Mouse (Mus musculus) heart, postnatal 0 days (tissue): Measurements from ENCODE around the gene Zmynd12. TPM values are rescaled to one million over a fixed set of nuclear protein-coding genes. Genes with fewer than 3 reads are reported as not detected.

Source experiments
- ATAC-seq: fragments of 200-750 bp; cut with Nextera tagmentation; 2 replicates; pipeline ENCODE4 v1.8.0; 2017; ENCODE audit warnings: low read depth, moderate number of reproducible peaks, moderate library complexity; ENCODE audit not compliant: insufficient read depth
- DNase-seq: peaks from one replicate; pipeline ENCODE4 v3.0.0-alpha.2; 2016; ENCODE audit warnings: low spot score
- H3K27ac ChIP-seq: fragments of 300-500 bp; sonication (generic); 2 replicates; pipeline ENCODE4 v1.5.1; 2014; ENCODE audit warnings: low read depth, mild to moderate bottlenecking
- H3K27me3 ChIP-seq: fragments of 300-500 bp; sonication (generic); 2 replicates; pipeline ENCODE4 v1.6.1; 2014; ENCODE audit warnings: low read length, mixed read lengths; ENCODE audit not compliant: control insufficient read depth, insufficient read depth
- H3K36me3 ChIP-seq: fragments of 300-500 bp; sonication (generic); replicated peaks from 2 replicates; pipeline ENCODE4 v1.6.1; 2014; ENCODE audit warnings: low read length, mixed read lengths; ENCODE audit not compliant: control insufficient read depth, insufficient read depth
- H3K4me1 ChIP-seq: fragments of 300-500 bp; sonication (generic); 2 replicates; pipeline ENCODE4 v1.6.1; 2014; ENCODE audit warnings: antibody characterized with exemption; ENCODE audit not compliant: control insufficient read depth, insufficient read depth
- H3K4me2 ChIP-seq: fragments of 300-500 bp; sonication (generic); 2 replicates; pipeline ENCODE4 v1.6.1; 2014; ENCODE audit warnings: low read depth, mild to moderate bottlenecking, low read length, moderate library complexity
- H3K4me3 ChIP-seq: fragments of 300-500 bp; sonication (generic); 2 replicates; pipeline ENCODE4 v1.5.1; 2014; ENCODE audit warnings: low read depth, low read length
- H3K9ac ChIP-seq: fragments of 300-500 bp; sonication (generic); replicated peaks from 2 replicates; pipeline ENCODE4 v1.6.1; 2014; ENCODE audit warnings: low read depth, low read length, mixed read lengths
- H3K9me3 ChIP-seq: fragments of 300-500 bp; sonication (generic); replicated peaks from 2 replicates; pipeline ENCODE4 v1.6.1; 2016; ENCODE audit warnings: low read length; ENCODE audit not compliant: control insufficient read depth
- CTCF ChIP-seq: IDR thresholded peaks from 2 replicates; pipeline ENCODE4 v1.5.1; 2016; ENCODE audit warnings: antibody characterized with exemption, control low read depth, low read depth
- EP300 ChIP-seq: IDR thresholded peaks from 2 replicates; pipeline ENCODE4 v1.6.1; 2016; ENCODE audit warnings: antibody characterized with exemption, low read depth
- WGBS: fragments of 180-500 bp; shearing (Covaris S2); extraction: QIAGEN DNeasy Blood & Tissue Kit; methylation state at CpG from one replicate; pipeline ENCODE4 v1.1.7; 2014; 5-methylcytosine and 5-hydroxymethylcytosine counted together
- polyA plus RNA-seq: library from polyadenylated mRNA; unstranded; fragments of >200 nt; fragmentation: Nextera tagmentation; extraction: Ambion mirVana; gene quantifications from 2 replicates; pipeline ENCODE4 v1.2.1, GENCODE M21; 2015
- total RNA-seq: library from RNA; depleted of rRNA; stranded (reverse); fragments of >200 nt; gene quantifications from 2 replicates; pipeline ENCODE4 v1.2.3, GENCODE M21; 2014; ENCODE audit warnings: low replicate concordance

Zmynd12 gene
- total and polyA plus RNA-seq, 2 experiments from 2014 or later: 0.37 TPM; not detected in 1

GRCm38 (mm10) chr4:119472545-119472944 lies 49.9 kb downstream of the Zmynd12 start:
- 80% methylated on average over 9 of the region's 9 CpGs for WGBS
- Histone ChIP-seq H3K36me3 (no peaks in the 10 kb centered on the region), H3K4me3 (no peak overlapping the region), H3K27ac (no peak overlapping the region), H3K9me3 (no peaks in the 10 kb centered on the region), H3K27me3 (no peaks in the 10 kb centered on the region), H3K9ac (no peak overlapping the region), H3K4me2 (no peak overlapping the region), H3K4me1 (no peaks in the 10 kb centered on the region)
- ATAC-seq (no peak), DNase-seq (no peak)
- TF ChIP-seq CTCF: no peak
- TF ChIP-seq EP300: no peak

GRCm38 (mm10) chr4:119473150-119473549 lies 50.5 kb downstream of the Zmynd12 start:
- TF ChIP-seq EP300 (no peak), CTCF (no peak)
- Histone ChIP-seq H3K4me2 (no peak overlapping the region), H3K4me3 (no peak overlapping the region), H3K9me3 (no peaks in the 10 kb centered on the region), H3K4me1 (no peaks in the 10 kb centered on the region), H3K36me3 (no peaks in the 10 kb centered on the region), H3K27ac (no peak overlapping the region), H3K27me3 (no peaks in the 10 kb centered on the region), H3K9ac (no peak overlapping the region)
- 13% methylated on average over 5 of the region's 5 CpGs for WGBS
- ATAC-seq: no peak
- DNase-seq: no peak

GRCm38 (mm10) chr4:119483051-119483450 lies 60.4 kb downstream of the Zmynd12 start:
- WGBS: 50% methylated on average over 9 of the region's 9 CpGs
- no peak overlapping the region for H3K27ac ChIP-seq

GRCm38 (mm10) chr4:119484882-119485281 lies 62.3 kb downstream of the Zmynd12 start:
- no peak overlapping the region for H3K27ac ChIP-seq
- no peak overlapping the region for H3K4me3 ChIP-seq
- DNase-seq (no peak), ATAC-seq (no peak)
- no peaks in the 10 kb centered on the region for H3K9me3 ChIP-seq
- WGBS: 77% methylated on average over 7 of the region's 7 CpGs
- H3K4me1 ChIP-seq: no peaks in the 10 kb centered on the region
- H3K36me3 ChIP-seq: no peaks in the 10 kb centered on the region
- H3K27me3 ChIP-seq: no peaks in the 10 kb centered on the region
- H3K4me2 ChIP-seq: no peak overlapping the region
- H3K9ac ChIP-seq: no peak overlapping the region
- no peak for TF ChIP-seq EP300
- no peak for TF ChIP-seq CTCF

More at GRCm38 (mm10) chr4:119483051-119483450, 60.4 kb downstream of the Zmynd12 start:
- TF ChIP-seq EP300 (no peak), CTCF (peak; percentile 40)
- ATAC-seq: peak; percentile 68
- no peaks in the 10 kb centered on the region for H3K4me1 ChIP-seq
- H3K4me3 ChIP-seq: no peak overlapping the region
- H3K36me3 ChIP-seq: no peaks in the 10 kb centered on the region
- peak; percentile 7 for DNase-seq
- H3K4me2 ChIP-seq: no peak overlapping the region
- H3K9me3 ChIP-seq: no peaks in the 10 kb centered on the region
- no peaks in the 10 kb centered on the region for H3K27me3 ChIP-seq
- no peak overlapping the region for H3K9ac ChIP-seq

- no peak for TF ChIP-seq CTCF
- no peak for TF ChIP-seq EP300
- Histone ChIP-seq H3K4me3 (no peak overlapping the region), H3K9ac (no peak overlapping the region), H3K36me3 (no peaks in the 10 kb centered on the region), H3K4me1 (peaks cover 6% of the 10 kb centered on the region; the same call in 1 of the 2 replicates), H3K9me3 (0 out of 2 replicates have a peak, but pooled peaks cover 3% of the 10 kb centered on the region), H3K4me2 (no peak overlapping the region), H3K27me3 (peaks cover 4% of the 10 kb centered on the region; the same call in 1 of the 2 replicates), H3K27ac (no peak overlapping the region)
- ATAC-seq (no peak), DNase-seq (no peak)
- 91% methylated on average over 10 of the region's 10 CpGs for WGBS
Observed at GRCm38 (mm10) chr4:119489666-119490065, 67.1 kb downstream of the Zmynd12 start.

GRCm38 (mm10) chr4:119490806-119491205 lies 68.2 kb downstream of the Zmynd12 start:
- no peaks in the 10 kb centered on the region for H3K36me3 ChIP-seq
- 0 out of 2 replicates have a peak, but pooled peaks cover 3% of the 10 kb centered on the region for H3K9me3 ChIP-seq
- ATAC-seq (no peak), DNase-seq (no peak)
- WGBS: 70% methylated on average over 3 of the region's 3 CpGs
- H3K27me3 ChIP-seq: peaks cover 4% of the 10 kb centered on the region; the same call in 1 of the 2 replicates
- H3K4me2 ChIP-seq: no peak overlapping the region
- no peak overlapping the region for H3K9ac ChIP-seq
- H3K27ac ChIP-seq: no peak overlapping the region
- TF ChIP-seq EP300 (no peak), CTCF (peak; percentile 40)
- no peak overlapping the region for H3K4me3 ChIP-seq
- peaks cover 6% of the 10 kb centered on the region; the same call in 1 of the 2 replicates for H3K4me1 ChIP-seq
